Mouse (Mus musculus): ENCODE results near the gene Plch2. TPM values are rescaled to one million over a fixed set of nuclear protein-coding genes. Genes with fewer than 3 reads are reported as not detected.

Plch2 gene
- polyA plus RNA-seq, 1 experiment from 2014 or later = 15.4 TPM

DNA sequence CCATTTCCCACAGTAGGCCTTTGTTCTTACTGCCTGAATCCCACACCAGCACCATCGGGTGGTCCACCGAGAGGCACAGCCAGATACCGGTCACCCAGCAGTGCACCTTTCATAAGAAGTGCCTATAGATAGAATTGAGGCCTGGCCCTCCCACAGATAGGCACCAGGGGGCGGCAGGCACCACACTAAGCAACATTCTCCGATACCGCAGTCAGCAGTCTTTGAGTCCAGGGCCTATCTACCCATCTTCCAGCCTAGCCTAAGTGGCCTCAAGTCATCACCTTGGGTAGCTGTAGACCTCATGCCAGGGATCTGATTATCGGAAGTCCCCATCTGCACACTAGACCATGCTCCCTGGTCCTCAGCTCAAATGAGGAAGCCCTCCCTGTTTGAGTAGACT, 75.1 kb downstream of the Plch2 start:
- WGBS = 45% methylated on average over 7 of the region's 7 CpGs
- TF ChIP-seq EP300 (optimal IDR thresholded peaks at IDR 0.05) (no peak), CTCF (IDR thresholded peaks at IDR 0.05; ENCODE audit: low read depth) (peak; percentile 87)
- Histone ChIP-seq H3K9me3 (ENCODE audit: control insufficient read depth, low read length) (no peaks in the 10 kb centered on the region), H3K4me3 (ENCODE audit: low read depth, low read length) (no peak overlapping the region), H3K27me3 (ENCODE audit: control insufficient read depth, insufficient read depth, low read length) (no peaks in the 10 kb centered on the region), H3K4me1 (replicated peaks; ENCODE audit: control insufficient read depth, insufficient read depth) (no peaks in the 10 kb centered on the region), H3K27ac (replicated peaks) (no peak overlapping the region), H3K4me2 (replicated peaks; ENCODE audit: low read depth) (no peak overlapping the region), H3K36me3 (ENCODE audit: control insufficient read depth, insufficient read depth, low read length) (peaks cover 31% of the 10 kb centered on the region), H3K9ac (ENCODE audit: low read length) (no peak overlapping the region)
- ATAC-seq (ENCODE audit: low FRiP score, low TSS enrichment) (peak; percentile 58), DNase-seq (ENCODE audit: low spot score) (peak; percentile 73)

DNA sequence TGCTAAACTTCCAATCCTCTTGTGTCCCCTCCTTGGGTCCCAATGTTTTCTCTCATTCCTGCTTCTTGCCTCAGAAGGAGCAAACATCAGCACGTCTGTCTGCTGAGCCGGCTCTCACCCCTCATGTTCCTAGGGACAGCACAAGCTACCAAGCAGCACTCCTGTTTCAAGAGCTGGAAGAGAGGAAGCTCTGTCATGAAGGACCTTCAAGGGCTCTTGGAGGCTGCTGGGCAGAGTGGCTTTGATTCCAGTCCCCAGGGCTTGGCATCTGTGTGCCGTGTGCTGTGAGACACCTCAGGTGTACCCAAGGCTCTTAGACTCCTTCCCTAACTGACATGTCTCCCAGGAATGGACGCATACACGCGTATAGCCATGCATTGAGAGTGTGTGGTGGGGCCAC, 75.5 kb downstream of the Plch2 start:
- no peaks in the 10 kb centered on the region for H3K4me1 ChIP-seq (replicated peaks; ENCODE audit: control insufficient read depth, insufficient read depth)
- DNase-seq (ENCODE audit: low spot score) = no peak
- no peak overlapping the region for H3K27ac ChIP-seq (replicated peaks)
- peaks cover 35% of the 10 kb centered on the region for H3K36me3 ChIP-seq (ENCODE audit: control insufficient read depth, insufficient read depth, low read length)
- no peaks in the 10 kb centered on the region for H3K27me3 ChIP-seq (ENCODE audit: control insufficient read depth, insufficient read depth, low read length)
- WGBS = 78% methylated on average over 6 of the region's 6 CpGs
- TF ChIP-seq CTCF (IDR thresholded peaks at IDR 0.05; ENCODE audit: low read depth) = no peak
- TF ChIP-seq EP300 (optimal IDR thresholded peaks at IDR 0.05) = no peak
- ATAC-seq (ENCODE audit: low FRiP score, low TSS enrichment) = no peak
- no peak overlapping the region for H3K9ac ChIP-seq (ENCODE audit: low read length)
- no peak overlapping the region for H3K4me2 ChIP-seq (replicated peaks; ENCODE audit: low read depth)
- H3K4me3 ChIP-seq (ENCODE audit: low read depth, low read length) = no peak overlapping the region
- no peaks in the 10 kb centered on the region for H3K9me3 ChIP-seq (ENCODE audit: control insufficient read depth, low read length)

GRCm38 (mm10) chr4:154980110-154980509, 76.5 kb downstream of the Plch2 start:
- Histone ChIP-seq H3K27me3 (ENCODE audit: control insufficient read depth, insufficient read depth, low read length) (no peaks in the 10 kb centered on the region), H3K9me3 (ENCODE audit: control insufficient read depth, low read length) (no peaks in the 10 kb centered on the region), H3K4me2 (replicated peaks; ENCODE audit: low read depth) (no peak overlapping the region), H3K9ac (ENCODE audit: low read length) (no peak overlapping the region), H3K36me3 (ENCODE audit: control insufficient read depth, insufficient read depth, low read length) (peaks cover 37% of the 10 kb centered on the region), H3K4me3 (ENCODE audit: low read depth, low read length) (no peak overlapping the region), H3K27ac (replicated peaks) (no peak overlapping the region), H3K4me1 (replicated peaks; ENCODE audit: control insufficient read depth, insufficient read depth) (no peaks in the 10 kb centered on the region)
- DNase-seq (ENCODE audit: low spot score) = no peak
- TF ChIP-seq CTCF (IDR thresholded peaks at IDR 0.05; ENCODE audit: low read depth) = peak; percentile 69
- no peak for TF ChIP-seq EP300 (optimal IDR thresholded peaks at IDR 0.05)
- 83% methylated on average over 4 of the region's 4 CpGs for WGBS
- ATAC-seq (ENCODE audit: low FRiP score, low TSS enrichment) = no peak

GRCm38 (mm10) chr4:154974163-154974611, 82.4 kb downstream of the Plch2 start:
- 65% methylated on average over 11 of the region's 11 CpGs for WGBS
- H3K4me2 ChIP-seq (replicated peaks; ENCODE audit: low read depth) = no peak overlapping the region
- H3K9ac ChIP-seq (ENCODE audit: low read length) = no peak overlapping the region
- H3K4me3 ChIP-seq (ENCODE audit: low read depth, low read length) = no peak overlapping the region
- DNase-seq (ENCODE audit: low spot score) = no peak
- no peaks in the 10 kb centered on the region for H3K4me1 ChIP-seq (replicated peaks; ENCODE audit: control insufficient read depth, insufficient read depth)
- H3K9me3 ChIP-seq (ENCODE audit: control insufficient read depth, low read length) = no peaks in the 10 kb centered on the region
- H3K36me3 ChIP-seq (ENCODE audit: control insufficient read depth, insufficient read depth, low read length) = peaks cover 55% of the 10 kb centered on the region
- peak; percentile 9; the same call in 1 of the 2 replicates for ATAC-seq (ENCODE audit: low FRiP score, low TSS enrichment)
- no peaks in the 10 kb centered on the region for H3K27me3 ChIP-seq (ENCODE audit: control insufficient read depth, insufficient read depth, low read length)
- no peak overlapping the region for H3K27ac ChIP-seq (replicated peaks)
- no peak for TF ChIP-seq CTCF (IDR thresholded peaks at IDR 0.05; ENCODE audit: low read depth)

GRCm38 (mm10) chr4:154972546-154972945, 84.0 kb downstream of the Plch2 start:
- DNase-seq (ENCODE audit: low spot score) = no peak
- Histone ChIP-seq H3K4me2 (replicated peaks; ENCODE audit: low read depth) (no peak overlapping the region), H3K9ac (ENCODE audit: low read length) (no peak overlapping the region), H3K36me3 (ENCODE audit: control insufficient read depth, insufficient read depth, low read length) (peaks cover 45% of the 10 kb centered on the region), H3K27ac (replicated peaks) (no peak overlapping the region), H3K27me3 (ENCODE audit: control insufficient read depth, insufficient read depth, low read length) (no peaks in the 10 kb centered on the region), H3K4me1 (replicated peaks; ENCODE audit: control insufficient read depth, insufficient read depth) (no peaks in the 10 kb centered on the region), H3K9me3 (ENCODE audit: control insufficient read depth, low read length) (no peaks in the 10 kb centered on the region), H3K4me3 (ENCODE audit: low read depth, low read length) (no peak overlapping the region)
- ATAC-seq (ENCODE audit: low FRiP score, low TSS enrichment) = no peak
- TF ChIP-seq EP300 (optimal IDR thresholded peaks at IDR 0.05) (no peak), CTCF (IDR thresholded peaks at IDR 0.05; ENCODE audit: low read depth) (no peak)
- WGBS = 94% methylated on average over 12 of the region's 12 CpGs

GRCm38 (mm10) chr4:154967173-154967572, 89.4 kb downstream of the Plch2 start:
- Histone ChIP-seq H3K4me1 (replicated peaks; ENCODE audit: control insufficient read depth, insufficient read depth) (peaks cover 6% of the 10 kb centered on the region), H3K27me3 (ENCODE audit: control insufficient read depth, insufficient read depth, low read length) (no peaks in the 10 kb centered on the region), H3K27ac (replicated peaks) (no peak overlapping the region), H3K4me2 (replicated peaks; ENCODE audit: low read depth) (no peak overlapping the region), H3K4me3 (ENCODE audit: low read depth, low read length) (no peak overlapping the region), H3K36me3 (ENCODE audit: control insufficient read depth, insufficient read depth, low read length) (peaks cover 24% of the 10 kb centered on the region), H3K9ac (ENCODE audit: low read length) (no peak overlapping the region), H3K9me3 (ENCODE audit: control insufficient read depth, low read length) (no peaks in the 10 kb centered on the region)
- DNase-seq (ENCODE audit: low spot score) = peak; percentile 63
- 70% methylated on average over 5 of the region's 5 CpGs for WGBS
- TF ChIP-seq EP300 (optimal IDR thresholded peaks at IDR 0.05) (no peak), CTCF (IDR thresholded peaks at IDR 0.05; ENCODE audit: low read depth) (peak; percentile 67)
- ATAC-seq (ENCODE audit: low FRiP score, low TSS enrichment) = no peak

Measured in stomach, postnatal 0 days (tissue).